Mouse (Mus musculus) G1E (cell line): ENCODE measurements around the gene Klhl32.

ENCODE experiments used
- CTCF ChIP-seq: IDR thresholded peaks from 2 replicates; pipeline ENCODE4 v1.5.1; 2012; ENCODE audit warnings: low read depth, low read length, inconsistent platforms, mixed read lengths
- GATA1 ChIP-seq: IDR thresholded peaks from 2 replicates; pipeline ENCODE4 v1.6.1; 2012; ENCODE audit warnings: borderline replicate concordance, low read length, inconsistent platforms, mixed read lengths
- POLR2AphosphoS5 ChIP-seq: IDR thresholded peaks from 2 replicates; pipeline ENCODE4 v1.6.1; 2012; ENCODE audit warnings: low read depth, low read length, inconsistent platforms; ENCODE audit not compliant: insufficient replicate concordance
- TAL1 ChIP-seq: conservative IDR thresholded peaks from 2 replicates; pipeline ENCODE4 v1.6.1; 2012; ENCODE audit warnings: low read depth, low read length, inconsistent platforms, mixed read lengths

GRCm38 (mm10) chr4:24577594-24577993, 273.3 kb downstream of the Klhl32 start:
- no peak for TF ChIP-seq CTCF
- no peak for TF ChIP-seq GATA1
- TF ChIP-seq TAL1: no peak
- TF ChIP-seq POLR2AphosphoS5: no peak
